In the genomic region with DNA sequence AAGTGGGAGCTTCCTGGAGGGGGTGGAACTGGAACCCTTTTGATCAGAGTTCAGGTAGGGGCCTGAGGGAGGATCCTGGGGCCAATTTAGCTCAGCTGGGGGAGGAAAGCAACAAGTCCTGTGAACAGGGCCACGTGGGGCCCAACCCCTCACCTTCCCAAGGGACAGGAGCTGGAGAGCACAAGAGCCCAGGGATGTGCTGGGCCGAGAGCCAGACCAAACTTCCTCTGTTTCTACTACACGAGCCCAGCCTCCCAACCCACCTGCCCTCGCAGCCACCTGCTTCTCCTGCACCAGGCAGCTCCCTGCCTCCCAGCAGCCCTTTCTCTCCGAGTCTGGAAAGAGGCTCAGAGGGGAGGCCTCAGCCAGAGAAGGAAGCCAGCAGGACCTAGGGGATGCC, we compare ENCODE assay signal across 12 mouse cellular contexts. TPM values are rescaled to one million over a fixed set of nuclear protein-coding genes. Genes with fewer than 3 reads are reported as not detected.
DNase-seq lines count a peak whose midpoint lies in the region; ATAC-seq and TF ChIP-seq lines count a peak whose summit lies in the region.
"Had no signal": no experiment of that assay in that cellular context is flagged by ENCODE, and none has a peak within 500 bp of the region (broad histone marks: within the 10 kb centered on the region; RNA-seq: fewer than 3 reads in every experiment).

No protein-coding gene starts in this region.

- no peak for ATAC-seq in stomach, embryonic 15.5 days (ENCODE audit: insufficient read depth, low FRiP score, low read depth)
- no peak for ATAC-seq in stomach, postnatal 0 days (ENCODE audit: low FRiP score, low TSS enrichment)
- no peak for ATAC-seq in embryonic facial prominence, embryonic 14.5 days (ENCODE audit: low read depth)
- ATAC-seq: Patski had no signal

- H3K4me2 ChIP-seq in stomach, embryonic 15.5 days = no peak overlapping the region
- no peak overlapping the region for H3K4me2 ChIP-seq in stomach, postnatal 0 days (replicated peaks; ENCODE audit: low read depth)
- no peak overlapping the region for H3K4me2 ChIP-seq in embryonic facial prominence, embryonic 14.5 days (ENCODE audit: low read depth, low read length)
- H3K4me2 ChIP-seq: neural tube, embryonic 13.5 days had no signal

- peak; percentile 51 to 64 for DNase-seq in heart, adult 2 months
- no peak for DNase-seq in heart, adult 8-10 months (ENCODE audit: low spot score)
- DNase-seq in stomach, postnatal 0 days (ENCODE audit: low spot score) = no peak
- peak; percentile 74 for DNase-seq in embryonic facial prominence, embryonic 14.5 days (ENCODE audit: low spot score)
- DNase-seq in left cerebral cortex, adult 11 months (ENCODE audit: low spot score) = no peak
- no peak for DNase-seq in frontal cortex, postnatal 36 days (ENCODE audit: low spot score in 2 of 2)
- DNase-seq: gastrocnemius, postnatal 14 days; thymus, postnatal 4 days had no signal

- no peak overlapping the region for H3K9ac ChIP-seq in heart, adult 2 months (ENCODE audit: low read depth, low read length)
- H3K9ac ChIP-seq in stomach, embryonic 15.5 days = no peak overlapping the region
- H3K9ac ChIP-seq in stomach, postnatal 0 days (ENCODE audit: low read length) = no peak overlapping the region
- H3K9ac ChIP-seq in embryonic facial prominence, embryonic 14.5 days (ENCODE audit: low read depth, low read length) = no peak overlapping the region

- peak; percentile 34; the same call in 1 of the 2 replicates for TF ChIP-seq POLR2A in heart, adult 2 months (IDR thresholded peaks at IDR 0.05; ENCODE audit: insufficient read depth, low read depth, low read length)

- TF ChIP-seq CTCF in heart, adult 2 months (IDR thresholded peaks at IDR 0.05) = no peak
- no peak for TF ChIP-seq CTCF in stomach, postnatal 0 days (IDR thresholded peaks at IDR 0.05; ENCODE audit: low read depth)

- H3K9me3 ChIP-seq in stomach, embryonic 15.5 days = no peaks in the 10 kb centered on the region
- no peaks in the 10 kb centered on the region for H3K9me3 ChIP-seq in stomach, postnatal 0 days (ENCODE audit: control insufficient read depth, low read length)
- H3K9me3 ChIP-seq in embryonic facial prominence, embryonic 14.5 days (ENCODE audit: control insufficient read depth, low read length) = no peaks in the 10 kb centered on the region
- H3K9me3 ChIP-seq: neural tube, embryonic 13.5 days had no signal

- H3K4me1 ChIP-seq in heart, adult 2 months (ENCODE audit: control insufficient read depth, insufficient read depth, low read length) = peaks cover 12% of the 10 kb centered on the region
- peaks cover 31% of the 10 kb centered on the region for H3K4me1 ChIP-seq in stomach, embryonic 15.5 days
- peaks cover 7% of the 10 kb centered on the region for H3K4me1 ChIP-seq in stomach, postnatal 0 days (replicated peaks; ENCODE audit: control insufficient read depth, insufficient read depth)
- H3K4me1 ChIP-seq in embryonic facial prominence, embryonic 14.5 days (ENCODE audit: control insufficient read depth, insufficient read depth, low read length) = peaks cover 19% of the 10 kb centered on the region

- peaks cover 5% of the 10 kb centered on the region; the same call in 1 of the 2 replicates for H3K79me2 ChIP-seq in heart, adult 2 months (replicated peaks; ENCODE audit: control insufficient read depth, insufficient read depth, low read length)

- WGBS in heart, adult 2 months = 16% methylated on average over 5 of the region's 5 CpGs
- WGBS in stomach, embryonic 15.5 days = 32% methylated on average over 5 of the region's 5 CpGs
- 32% methylated on average over 5 of the region's 5 CpGs for WGBS in stomach, postnatal 0 days
- 13% methylated on average over 5 of the region's 5 CpGs for WGBS in embryonic facial prominence, embryonic 14.5 days

- H3K36me3 ChIP-seq in heart, adult 2 months (ENCODE audit: control insufficient read depth, insufficient read depth, low read length) = peaks cover 12% of the 10 kb centered on the region
- H3K36me3 ChIP-seq in stomach, embryonic 15.5 days = peaks cover 48% of the 10 kb centered on the region
- H3K36me3 ChIP-seq in stomach, postnatal 0 days (ENCODE audit: control insufficient read depth, insufficient read depth, low read length) = peaks cover 23% of the 10 kb centered on the region
- peaks cover 69% of the 10 kb centered on the region for H3K36me3 ChIP-seq in embryonic facial prominence, embryonic 14.5 days (ENCODE audit: control insufficient read depth, insufficient read depth, low read length)

- no peak for TF ChIP-seq EP300 in heart, adult 2 months (IDR thresholded peaks at IDR 0.05; ENCODE audit: insufficient read depth, low read depth, low read length)
- no peak for TF ChIP-seq EP300 in stomach, postnatal 0 days (optimal IDR thresholded peaks at IDR 0.05)

- no peaks in the 10 kb centered on the region for H3K27me3 ChIP-seq in heart, adult 2 months (ENCODE audit: control insufficient read depth, insufficient read depth, low read length)
- H3K27me3 ChIP-seq in stomach, embryonic 15.5 days (replicated peaks) = no peaks in the 10 kb centered on the region
- H3K27me3 ChIP-seq in stomach, postnatal 0 days (ENCODE audit: control insufficient read depth, insufficient read depth, low read length) = no peaks in the 10 kb centered on the region
- no peaks in the 10 kb centered on the region for H3K27me3 ChIP-seq in embryonic facial prominence, embryonic 14.5 days (replicated peaks; ENCODE audit: control insufficient read depth, insufficient read depth, low read length)
- H3K27me3 ChIP-seq: neural tube, embryonic 13.5 days; Patski had no signal

- intact Hi-C loops in heart, adult 2 months (cut with DNase I) = no loop called here

- H3K4me3 ChIP-seq in heart, adult 2 months = no peak overlapping the region
- H3K4me3 ChIP-seq in stomach, embryonic 15.5 days (replicated peaks) = no peak overlapping the region
- H3K4me3 ChIP-seq in stomach, postnatal 0 days (ENCODE audit: low read depth, low read length) = no peak overlapping the region
- no peak overlapping the region for H3K4me3 ChIP-seq in embryonic facial prominence, embryonic 14.5 days (ENCODE audit: low read depth, low read length)
- H3K4me3 ChIP-seq: neural tube, embryonic 13.5 days had no signal

- no peak overlapping the region for H3K27ac ChIP-seq in heart, adult 2 months
- 0 out of 2 replicates have a peak overlapping the region, but pooled peaks have one; percentile 16 for H3K27ac ChIP-seq in stomach, embryonic 15.5 days
- no peak overlapping the region for H3K27ac ChIP-seq in stomach, postnatal 0 days (replicated peaks)
- no peak overlapping the region for H3K27ac ChIP-seq in embryonic facial prominence, embryonic 14.5 days (replicated peaks; ENCODE audit: low read depth, low read length)

RNA-seq across cellular contexts. Expression of a gene that starts 4.7 kb away (rescaled TPM):
- 100 to 1,000 TPM; 272 to 313 TPM for total RNA-seq in heart, adult 2 months (2021)
- polyA plus RNA-seq in heart, adult 2 months (2012; rRNA removed) = 406 and 497 TPM in 2 replicates
- total RNA-seq in heart, adult 8-10 months (2022) = 100 to 1,000 TPM; 261 to 310 (median 281) TPM
- 745 and 766 TPM in 2 replicates for polyA plus RNA-seq in stomach, embryonic 15.5 days (2015; fragmentation: Nextera tagmentation; extraction: Ambion mirVana)
- 497 and 506 TPM in 2 replicates for polyA plus RNA-seq in stomach, postnatal 0 days (2015; fragmentation: Nextera tagmentation; extraction: Ambion mirVana)
- 744 and 800 TPM in 2 replicates for polyA plus RNA-seq in embryonic facial prominence, embryonic 14.5 days (2014; fragmentation: Nextera tagmentation; extraction: Ambion mirVana)

RNA-seq across cellular contexts. Expression of a gene that starts 4.9 kb away (rescaled TPM):
- 1 to 10 TPM; 4.1 to 4.4 TPM for total RNA-seq in heart, adult 2 months (2021)
- 13.5 and 13.9 TPM in 2 replicates for polyA plus RNA-seq in heart, adult 2 months (2012; rRNA removed)
- total RNA-seq in heart, adult 8-10 months (2022) = 1 to 10 TPM; 5.3 to 6.2 (median 5.6) TPM
- 25.4 and 27.4 TPM in 2 replicates for polyA plus RNA-seq in stomach, embryonic 15.5 days (2015; fragmentation: Nextera tagmentation; extraction: Ambion mirVana)
- polyA plus RNA-seq in stomach, postnatal 0 days (2015; fragmentation: Nextera tagmentation; extraction: Ambion mirVana) = 11.0 and 11.3 TPM in 2 replicates
- 28.9 and 32.4 TPM in 2 replicates for polyA plus RNA-seq in embryonic facial prominence, embryonic 14.5 days (2014; fragmentation: Nextera tagmentation; extraction: Ambion mirVana)

RNA-seq across cellular contexts. Expression of a gene that starts 5.5 kb away (rescaled TPM):
- 10 to 100 TPM; 12.4 to 14.4 TPM for total RNA-seq in heart, adult 2 months (2021)
- polyA plus RNA-seq in heart, adult 2 months (2012; rRNA removed) = 13.7 and 15.8 TPM in 2 replicates
- total RNA-seq in heart, adult 8-10 months (2022) = 10 to 100 TPM in 2 of 4 experiments, 1 to 10 TPM in 2; 8.6 to 19.6 (median 12.4) TPM
- polyA plus RNA-seq in stomach, embryonic 15.5 days (2015; fragmentation: Nextera tagmentation; extraction: Ambion mirVana) = 3.0 and 4.0 TPM in 2 replicates
- polyA plus RNA-seq in stomach, postnatal 0 days (2015; fragmentation: Nextera tagmentation; extraction: Ambion mirVana) = 2.3 and 2.9 TPM in 2 replicates
- 3.6 and 3.8 TPM in 2 replicates for polyA plus RNA-seq in embryonic facial prominence, embryonic 14.5 days (2014; fragmentation: Nextera tagmentation; extraction: Ambion mirVana)

RNA-seq across cellular contexts. Expression of a gene that starts 17.5 kb away (rescaled TPM):
- total RNA-seq in heart, adult 2 months (2021) = 1 to 10 TPM in 1 of 2 experiments, under 1 TPM in 1; 0.55 to 1.0 TPM
- 2.8 and 5.4 TPM in 2 replicates for polyA plus RNA-seq in heart, adult 2 months (2012; rRNA removed)
- 1 to 10 TPM in 2 of 4 experiments, under 1 TPM in 2; 0.57 to 1.6 (median 1.0) TPM for total RNA-seq in heart, adult 8-10 months (2022)
- polyA plus RNA-seq in stomach, embryonic 15.5 days (2015; fragmentation: Nextera tagmentation; extraction: Ambion mirVana) = 5.4 and 6.2 TPM in 2 replicates
- polyA plus RNA-seq in stomach, postnatal 0 days (2015; fragmentation: Nextera tagmentation; extraction: Ambion mirVana) = 3.2 and 3.6 TPM in 2 replicates
- polyA plus RNA-seq in embryonic facial prominence, embryonic 14.5 days (2014; fragmentation: Nextera tagmentation; extraction: Ambion mirVana) = 6.0 and 6.3 TPM in 2 replicates

RNA-seq across cellular contexts. Expression of a gene that starts 17.6 kb away (rescaled TPM):
- total RNA-seq in heart, adult 2 months (2021) = not detected
- 15.3 TPM in 1 of 2 replicates, not detected in the other for polyA plus RNA-seq in heart, adult 2 months (2012; rRNA removed)
- total RNA-seq in heart, adult 8-10 months (2022) = under 1 TPM in 1 of 4 experiments, not detected in 3; 0.87 TPM
- not detected in 2 replicates for polyA plus RNA-seq in stomach, embryonic 15.5 days (2015; fragmentation: Nextera tagmentation; extraction: Ambion mirVana)
- not detected in 2 replicates for polyA plus RNA-seq in stomach, postnatal 0 days (2015; fragmentation: Nextera tagmentation; extraction: Ambion mirVana)
- polyA plus RNA-seq in embryonic facial prominence, embryonic 14.5 days (2014; fragmentation: Nextera tagmentation; extraction: Ambion mirVana) = not detected in 2 replicates
- total RNA-seq: gastrocnemius, postnatal 14 days; left cerebral cortex, postnatal 25 days had no signal
- polyA plus RNA-seq: neural tube, embryonic 13.5 days had no signal

Comparison
In these comparisons a context has a peak if more than half of its experiments do, and no peak if none do; other contexts are left out.
1. DNase-seq: peak in heart, adult 2 months (2 of 2) and embryonic facial prominence, embryonic 14.5 days (single experiment); none in heart, adult 8-10 months (single experiment), stomach, postnatal 0 days (single experiment), left cerebral cortex, adult 11 months (single experiment) and frontal cortex, postnatal 36 days (0 of 2).